Mouse (Mus musculus) cortical plate, adult 2 months (tissue): ENCODE results near the gene Krtap4-2.
"Not testable (repeated sequence)": the region's sequence is repeated elsewhere in the genome, so short reads cannot be mapped to it uniquely, and the experiment has no call there.

ENCODE experiments used
- CTCF ChIP-seq: fragments of 200-500 bp; IDR thresholded peaks from 2 replicates; pipeline ENCODE4 v1.5.1; 2011; ENCODE audit warnings: mild to moderate bottlenecking, control low read depth, low read length; ENCODE audit not compliant: insufficient read depth; ENCODE audit errors: extremely low read depth
- POLR2A ChIP-seq: fragments of 200-500 bp; IDR thresholded peaks from 2 replicates; pipeline ENCODE4 v1.6.1; 2011; ENCODE audit warnings: mild to moderate bottlenecking, low read length, control low read depth; ENCODE audit not compliant: insufficient read depth; ENCODE audit errors: extremely low read depth

DNA sequence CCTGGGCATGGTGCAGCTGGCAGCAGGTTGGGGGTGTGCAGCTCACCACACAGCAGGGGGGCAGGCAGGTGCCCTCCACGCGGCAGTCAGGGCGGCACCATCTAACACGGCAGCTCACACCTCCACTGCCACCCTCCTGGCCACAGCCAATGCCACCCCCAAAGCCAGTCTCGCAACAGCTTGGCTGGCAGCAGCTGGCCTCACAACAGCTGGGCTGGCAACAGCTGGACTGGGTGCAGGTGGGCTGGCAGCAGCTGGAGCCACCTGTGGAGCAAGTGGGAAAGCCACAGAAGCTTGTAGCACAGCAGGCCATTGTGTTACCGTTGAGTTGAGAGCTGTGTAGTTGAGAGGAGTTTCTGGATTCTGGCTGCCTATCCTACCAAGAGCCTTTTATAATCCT, 37.1 kb downstream of the Krtap4-2 start, which contains the start of gene Krtap9-3:
- TF ChIP-seq POLR2A, CTCF: not testable (repeated sequence)
